Mouse (Mus musculus): Measurements from ENCODE around the gene 9130409I23Rik. TPM values are rescaled to one million over a fixed set of nuclear protein-coding genes. Genes with fewer than 3 reads are reported as not detected.
"Not testable (repeated sequence)": the region's sequence is repeated elsewhere in the genome, so short reads cannot be mapped to it uniquely, and the experiment has no call there.

The 9130409I23Rik gene
- polyA plus RNA-seq, 1 experiment from 2014 or later, result not detected

DNA sequence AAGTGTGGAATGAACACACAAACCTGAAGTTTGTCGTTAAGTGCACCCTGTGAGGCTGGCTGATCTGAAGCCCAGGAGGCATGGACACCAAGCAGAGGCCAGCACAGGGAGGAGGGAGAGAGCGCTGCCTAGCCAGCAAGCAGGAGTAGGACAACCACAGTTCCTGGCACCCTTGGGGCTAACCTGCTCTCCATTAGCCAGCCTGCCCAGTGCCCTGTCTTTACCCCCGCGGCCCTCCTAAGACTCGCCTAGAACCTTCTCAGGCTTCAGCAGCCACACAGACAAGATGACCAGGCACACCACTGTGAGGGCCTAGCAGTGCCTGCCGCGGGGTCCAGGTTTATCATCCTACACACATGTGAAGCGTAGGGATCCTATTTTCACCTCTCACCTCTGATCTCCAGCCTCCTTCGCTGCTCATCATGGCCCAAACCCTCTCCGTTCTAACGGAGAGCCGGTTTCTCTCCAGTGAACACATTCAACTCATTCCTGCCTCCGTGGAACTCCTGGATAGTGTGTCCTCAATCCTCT is 33.1 kb upstream of the 9130409I23Rik start:
- ATAC-seq (replicated peaks; ENCODE audit: low FRiP score, low TSS enrichment, low read depth) (no peak), DNase-seq (ENCODE audit: low spot score) (peak; percentile 49)
- H3K27ac ChIP-seq (ENCODE audit: low read depth), result no peak overlapping the region
- no peaks in the 10 kb centered on the region for H3K36me3 ChIP-seq (ENCODE audit: control insufficient read depth, insufficient read depth, low read length)
- H3K4me1 ChIP-seq (replicated peaks; ENCODE audit: control insufficient read depth, insufficient read depth, low read length), result peaks cover 2% of the 10 kb centered on the region; the same call in 1 of the 2 replicates
- no peaks in the 10 kb centered on the region for H3K9me3 ChIP-seq (ENCODE audit: control insufficient read depth, low read length)
- H3K4me2 ChIP-seq (ENCODE audit: low read length), result no peak overlapping the region
- no peaks in the 10 kb centered on the region for H3K27me3 ChIP-seq (replicated peaks; ENCODE audit: control insufficient read depth, insufficient read depth, low read length)
- H3K9ac ChIP-seq (ENCODE audit: low read length), result no peak overlapping the region
- H3K4me3 ChIP-seq (ENCODE audit: low read depth, low read length), result no peak overlapping the region
- WGBS, result 76% methylated on average over 13 of the region's 13 CpGs

DNA sequence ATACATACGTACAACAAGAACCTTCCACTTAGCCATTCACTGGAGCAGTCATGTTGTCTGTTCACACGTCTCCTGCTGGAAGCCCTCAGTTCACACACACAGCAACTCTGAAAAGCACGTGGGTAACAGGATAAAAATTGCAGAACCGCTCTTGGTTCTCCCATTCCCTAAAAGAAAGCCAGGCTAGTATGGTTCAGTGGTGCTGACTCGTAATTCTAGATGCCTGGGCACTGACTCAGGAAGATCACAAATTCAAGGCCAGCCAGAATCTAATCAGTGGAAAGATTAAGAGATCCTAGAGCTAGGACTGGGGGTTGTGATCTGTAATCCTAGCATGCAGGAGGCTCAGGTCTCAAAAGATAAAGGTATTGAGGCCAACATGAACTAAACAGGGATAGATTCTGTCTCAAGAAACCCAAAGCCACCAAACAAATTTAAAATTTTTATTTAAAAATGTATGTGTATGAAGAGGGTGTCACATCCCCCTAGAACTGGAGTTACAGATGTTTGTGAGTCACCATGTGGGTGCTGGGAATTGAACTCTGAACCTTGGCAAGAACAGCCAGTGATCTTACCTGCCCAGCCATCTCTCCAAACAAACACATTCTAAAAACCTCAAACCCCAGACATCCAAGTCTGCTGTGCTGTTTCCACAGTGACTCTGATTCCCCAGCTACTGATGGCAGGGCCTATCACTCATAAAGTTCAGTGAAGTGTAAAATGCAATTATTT is 30.1 kb upstream of the 9130409I23Rik start, which contains the start of gene Ephx1:
Gene Ephx1, minus strand, starts transcription at position 149 of the 732 bp plus-strand sequence.
- Histone ChIP-seq H3K36me3 (ENCODE audit: control insufficient read depth, insufficient read depth, low read length) (no peaks in the 10 kb centered on the region), H3K4me3 (ENCODE audit: low read depth, low read length) (no peak within 1 kb of the TSS), H3K4me2 (ENCODE audit: low read length) (no peak within 1 kb of the TSS), H3K9ac (ENCODE audit: low read length) (no peak within 1 kb of the TSS), H3K9me3 (ENCODE audit: control insufficient read depth, low read length) (no peaks in the 10 kb centered on the region), H3K27me3 (replicated peaks; ENCODE audit: control insufficient read depth, insufficient read depth, low read length) (no peaks in the 10 kb centered on the region), H3K4me1 (replicated peaks; ENCODE audit: control insufficient read depth, insufficient read depth, low read length) (peaks cover 2% of the 10 kb centered on the region; the same call in 1 of the 2 replicates), H3K27ac (ENCODE audit: low read depth) (no peak within 1 kb of the TSS)
- peak; percentile 46 for DNase-seq (ENCODE audit: low spot score)
- 55% methylated on average over 5 of the region's 5 CpGs for WGBS
- ATAC-seq (replicated peaks; ENCODE audit: low FRiP score, low TSS enrichment, low read depth), result no peak

DNA sequence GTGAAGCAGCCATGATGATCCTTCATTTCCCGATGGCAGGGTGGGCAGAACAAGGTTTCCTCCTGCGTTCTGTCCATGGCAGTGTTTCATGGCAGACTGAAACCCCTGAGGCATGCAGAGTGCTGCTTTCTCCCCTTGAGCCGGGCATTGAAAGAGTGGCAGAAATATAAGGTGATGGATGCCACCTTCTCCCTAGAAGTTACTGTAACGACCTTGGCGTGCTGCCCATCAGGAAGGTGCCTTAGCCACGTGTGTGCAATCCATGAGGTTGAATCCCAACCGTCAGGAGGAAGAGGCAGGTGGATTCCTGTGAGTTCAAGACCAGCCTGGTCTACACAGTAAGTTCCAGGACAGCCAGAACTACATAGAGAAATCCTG is 29.6 kb upstream of the 9130409I23Rik start:
- no peak for ATAC-seq (replicated peaks; ENCODE audit: low FRiP score, low TSS enrichment, low read depth)
- Histone ChIP-seq H3K4me1 (replicated peaks; ENCODE audit: control insufficient read depth, insufficient read depth, low read length) (peaks cover under 1% of the 10 kb centered on the region; the same call in 1 of the 2 replicates), H3K27me3 (replicated peaks; ENCODE audit: control insufficient read depth, insufficient read depth, low read length) (no peaks in the 10 kb centered on the region), H3K9ac (ENCODE audit: low read length) (no peak overlapping the region), H3K4me2 (ENCODE audit: low read length) (no peak overlapping the region), H3K27ac (ENCODE audit: low read depth) (no peak overlapping the region), H3K4me3 (ENCODE audit: low read depth, low read length) (no peak overlapping the region), H3K36me3 (ENCODE audit: control insufficient read depth, insufficient read depth, low read length) (no peaks in the 10 kb centered on the region), H3K9me3 (ENCODE audit: control insufficient read depth, low read length) (no peaks in the 10 kb centered on the region)
- peak; percentile 33 for DNase-seq (ENCODE audit: low spot score)
- 67% methylated on average over 7 of the region's 7 CpGs for WGBS

DNA sequence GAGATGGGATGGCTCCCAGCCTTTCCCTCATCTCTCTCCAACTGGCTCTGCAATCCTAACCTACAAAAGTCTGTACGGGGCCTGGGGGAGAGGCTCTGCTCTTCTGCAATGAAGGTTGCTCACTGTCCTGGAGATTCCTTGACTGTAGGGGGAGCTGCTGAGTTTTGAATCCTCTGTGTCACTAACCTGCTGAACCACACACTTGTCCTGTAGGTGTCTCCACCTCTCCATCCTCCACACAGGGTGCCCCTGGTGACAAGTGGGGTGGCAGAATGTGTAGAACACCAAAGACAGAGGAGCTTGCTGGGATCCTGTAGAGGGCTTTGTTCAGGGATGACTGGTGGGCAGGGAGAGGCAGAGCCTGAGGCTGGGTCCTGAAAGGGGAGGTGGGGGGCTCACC is 28.8 kb upstream of the 9130409I23Rik start:
- 12% methylated on average over 1 of the region's 1 CpGs for WGBS
- DNase-seq (ENCODE audit: low spot score), result peak; percentile 54
- H3K9me3 ChIP-seq (ENCODE audit: control insufficient read depth, low read length), result no peaks in the 10 kb centered on the region
- H3K4me3 ChIP-seq (ENCODE audit: low read depth, low read length), result no peak overlapping the region
- ATAC-seq (replicated peaks; ENCODE audit: low FRiP score, low TSS enrichment, low read depth), result no peak
- H3K27me3 ChIP-seq (replicated peaks; ENCODE audit: control insufficient read depth, insufficient read depth, low read length), result no peaks in the 10 kb centered on the region
- no peak overlapping the region for H3K4me2 ChIP-seq (ENCODE audit: low read length)
- no peak overlapping the region for H3K27ac ChIP-seq (ENCODE audit: low read depth)
- H3K4me1 ChIP-seq (replicated peaks; ENCODE audit: control insufficient read depth, insufficient read depth, low read length), result no peaks in the 10 kb centered on the region
- H3K9ac ChIP-seq (ENCODE audit: low read length), result no peak overlapping the region
- no peaks in the 10 kb centered on the region for H3K36me3 ChIP-seq (ENCODE audit: control insufficient read depth, insufficient read depth, low read length)

DNA sequence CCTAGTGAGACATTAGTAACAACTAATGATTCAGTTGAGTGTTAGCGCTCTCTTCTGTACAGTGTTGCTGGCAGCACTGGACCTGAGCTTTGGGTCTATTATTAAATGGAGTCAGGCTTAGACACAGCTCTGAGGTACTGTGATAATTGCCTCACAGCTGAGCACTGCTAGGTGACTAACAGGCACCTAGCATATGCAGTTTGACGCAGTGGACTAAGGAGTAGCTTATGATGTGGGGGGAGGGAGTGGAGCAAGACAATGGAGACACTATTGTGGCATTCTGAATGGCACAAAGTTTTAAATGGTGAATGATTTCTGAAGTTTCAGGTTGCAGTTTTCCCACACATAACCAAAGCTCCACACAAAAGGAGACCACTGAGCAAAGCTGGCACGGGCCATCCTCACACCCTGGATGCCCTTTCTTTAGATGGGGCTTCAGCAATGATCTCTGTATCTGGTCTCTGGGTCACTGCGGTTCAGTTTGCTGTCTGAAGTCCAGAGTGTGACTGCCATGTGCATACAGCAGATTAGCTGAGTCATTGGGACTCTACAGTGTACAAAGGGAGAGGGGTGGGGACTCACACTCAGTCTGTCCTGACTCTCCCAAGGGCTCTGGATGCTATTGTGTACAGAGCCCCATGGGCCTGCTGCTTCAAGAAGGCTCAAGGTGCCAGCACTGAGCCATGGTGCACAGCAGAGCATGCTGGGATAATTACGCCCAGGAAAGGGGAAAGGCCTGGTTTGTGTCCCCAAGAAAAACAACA is 15.8 kb upstream of the 9130409I23Rik start:
- H3K4me3 ChIP-seq (ENCODE audit: low read depth, low read length); DNase-seq (ENCODE audit: low spot score); H3K36me3 ChIP-seq (ENCODE audit: control insufficient read depth, insufficient read depth, low read length); ATAC-seq (replicated peaks; ENCODE audit: low FRiP score, low TSS enrichment, low read depth); H3K27ac ChIP-seq (ENCODE audit: low read depth); H3K27me3 ChIP-seq (replicated peaks; ENCODE audit: control insufficient read depth, insufficient read depth, low read length); H3K9ac ChIP-seq (ENCODE audit: low read length); H3K4me1 ChIP-seq (replicated peaks; ENCODE audit: control insufficient read depth, insufficient read depth, low read length); H3K4me2 ChIP-seq (ENCODE audit: low read length); H3K9me3 ChIP-seq (ENCODE audit: control insufficient read depth, low read length): not testable (repeated sequence)
- 96% methylated on average over 5 of the region's 5 CpGs for WGBS

DNA sequence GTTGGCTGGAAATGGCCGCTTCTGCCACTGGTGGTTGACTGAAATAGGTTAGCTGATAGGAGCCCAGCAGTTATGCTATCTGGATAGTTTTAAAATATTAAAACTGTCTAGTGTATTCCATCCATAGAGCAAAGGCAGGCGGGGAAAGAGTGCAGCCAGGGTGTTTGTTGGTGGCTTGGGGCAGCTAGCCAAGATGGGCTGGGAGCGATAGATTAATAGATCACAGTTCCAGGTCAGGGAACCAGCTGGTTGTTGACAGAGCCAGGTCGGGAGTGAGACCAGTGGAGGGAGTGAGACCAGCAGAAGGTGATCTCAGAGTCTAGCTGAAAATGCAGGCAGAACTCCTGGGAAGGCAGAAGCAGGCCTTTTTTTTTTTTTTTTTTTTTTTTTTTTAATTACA is 13.4 kb upstream of the 9130409I23Rik start:
- H3K4me1 ChIP-seq (replicated peaks; ENCODE audit: control insufficient read depth, insufficient read depth, low read length), result no peaks in the 10 kb centered on the region

DNA sequence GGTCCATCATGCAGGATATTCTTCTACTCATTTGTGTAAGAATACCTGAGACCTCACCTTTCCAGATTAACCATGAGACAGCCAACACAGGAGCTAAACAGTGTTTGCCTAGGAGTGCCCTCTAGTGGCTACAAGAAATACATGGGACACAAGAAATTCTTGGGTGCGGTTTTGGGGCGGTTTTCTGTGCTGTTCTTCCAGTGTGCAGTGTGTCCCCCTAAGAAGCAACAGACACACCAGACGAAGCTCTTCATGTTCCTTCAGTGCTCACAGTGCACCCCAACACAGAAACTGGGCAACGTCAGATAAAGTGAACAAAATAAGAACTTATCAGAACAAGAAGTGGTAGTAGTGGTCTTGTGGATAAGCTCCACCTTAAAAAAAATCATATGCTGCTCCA is 11.4 kb upstream of the 9130409I23Rik start:
- H3K4me3 ChIP-seq (ENCODE audit: low read depth, low read length), result no peak overlapping the region

More for the DNA sequence above, 13.4 kb upstream of the 9130409I23Rik start:
- no peaks in the 10 kb centered on the region for H3K36me3 ChIP-seq (ENCODE audit: control insufficient read depth, insufficient read depth, low read length)
- H3K4me2 ChIP-seq (ENCODE audit: low read length), result no peak overlapping the region
- H3K9ac ChIP-seq (ENCODE audit: low read length), result no peak overlapping the region
- ATAC-seq (replicated peaks; ENCODE audit: low FRiP score, low TSS enrichment, low read depth) (no peak), DNase-seq (ENCODE audit: low spot score) (no peak)
- no peak overlapping the region for H3K4me3 ChIP-seq (ENCODE audit: low read depth, low read length)
- no peak overlapping the region for H3K27ac ChIP-seq (ENCODE audit: low read depth)
- 69% methylated on average over 4 of the region's 4 CpGs for WGBS
- H3K27me3 ChIP-seq (replicated peaks; ENCODE audit: control insufficient read depth, insufficient read depth, low read length), result no peaks in the 10 kb centered on the region
- H3K9me3 ChIP-seq (ENCODE audit: control insufficient read depth, low read length), result no peaks in the 10 kb centered on the region

DNA sequence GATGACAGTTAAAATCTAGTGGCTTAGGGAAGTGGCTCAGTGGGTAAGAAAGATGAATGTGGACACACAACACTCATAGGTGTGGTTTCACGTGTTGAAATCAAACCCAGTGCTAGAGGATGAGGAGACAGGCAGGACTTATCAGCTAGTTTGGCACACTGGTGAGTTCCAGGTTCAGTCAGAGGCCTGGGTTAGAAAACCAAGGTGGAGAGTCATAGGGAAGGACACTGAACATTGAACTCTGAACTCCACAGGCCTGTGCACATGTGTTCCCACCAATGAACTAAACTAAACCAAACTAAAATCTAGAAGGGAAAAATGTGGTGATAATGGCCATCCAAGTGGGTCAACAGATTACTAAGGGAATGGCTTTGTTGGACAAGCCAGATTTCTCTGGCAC is 3.5 kb upstream of the 9130409I23Rik start:
- WGBS, result 66% methylated on average over 1 of the region's 1 CpGs
- Histone ChIP-seq H3K4me3 (ENCODE audit: low read depth, low read length) (no peak overlapping the region), H3K9ac (ENCODE audit: low read length) (no peak overlapping the region), H3K36me3 (ENCODE audit: control insufficient read depth, insufficient read depth, low read length) (no peaks in the 10 kb centered on the region), H3K27me3 (replicated peaks; ENCODE audit: control insufficient read depth, insufficient read depth, low read length) (no peaks in the 10 kb centered on the region), H3K9me3 (ENCODE audit: control insufficient read depth, low read length) (no peaks in the 10 kb centered on the region), H3K4me2 (ENCODE audit: low read length) (no peak overlapping the region), H3K4me1 (replicated peaks; ENCODE audit: control insufficient read depth, insufficient read depth, low read length) (no peaks in the 10 kb centered on the region), H3K27ac (ENCODE audit: low read depth) (no peak overlapping the region)
- ATAC-seq (replicated peaks; ENCODE audit: low FRiP score, low TSS enrichment, low read depth) (no peak), DNase-seq (ENCODE audit: low spot score) (no peak)

More for the DNA sequence above, 11.4 kb upstream of the 9130409I23Rik start:
- Histone ChIP-seq H3K27ac (ENCODE audit: low read depth) (no peak overlapping the region), H3K9ac (ENCODE audit: low read length) (no peak overlapping the region), H3K9me3 (ENCODE audit: control insufficient read depth, low read length) (no peaks in the 10 kb centered on the region), H3K27me3 (replicated peaks; ENCODE audit: control insufficient read depth, insufficient read depth, low read length) (no peaks in the 10 kb centered on the region), H3K36me3 (ENCODE audit: control insufficient read depth, insufficient read depth, low read length) (no peaks in the 10 kb centered on the region), H3K4me2 (ENCODE audit: low read length) (no peak overlapping the region), H3K4me1 (replicated peaks; ENCODE audit: control insufficient read depth, insufficient read depth, low read length) (no peaks in the 10 kb centered on the region)
- WGBS, result 16% methylated on average over 4 of the region's 4 CpGs
- ATAC-seq (replicated peaks; ENCODE audit: low FRiP score, low TSS enrichment, low read depth) (no peak), DNase-seq (ENCODE audit: low spot score) (peak; percentile 65)
